Mouse (Mus musculus) gastrocnemius, postnatal 14 days (tissue): ENCODE measurements around the gene Lmcd1. TPM values are rescaled to one million over a fixed set of nuclear protein-coding genes. Genes with fewer than 3 reads are reported as not detected.

ENCODE experiments used
- DNase-seq: peaks from one replicate; pipeline ENCODE4 v3.0.0; 2021; ENCODE audit warnings: mixed read lengths
- intact Hi-C: fragments of 180-260 bp; cut with DNase I; formaldehyde crosslinking; loops from one replicate; pipeline ENCODE4 v1.15.1; 2025; ENCODE audit warnings: low total_unique reads
- total RNA-seq, 2 experiments: library from RNA; stranded (reverse); gene quantifications; 2 replicates each; pipeline ENCODE4 v1.2.3; 2021

Lmcd1 gene
- total RNA-seq, 2 experiments from 2014 or later, result 56.9 to 138 TPM

- DNase-seq, result no peak
- intact Hi-C loops, result no loop called here
These were observed 7.4 kb downstream of the Lmcd1 start for GRCm38 (mm10) chr6:112280945-112281344.

GRCm38 (mm10) chr6:112281935-112282334 lies 8.4 kb downstream of the Lmcd1 start:
- intact Hi-C loops, result no loop called here
- no peak for DNase-seq

GRCm38 (mm10) chr6:112284087-112284486 lies 10.5 kb downstream of the Lmcd1 start:
- intact Hi-C loops, result no loop called here
- no peak for DNase-seq

- intact Hi-C loops, result no loop called here
These were observed 14.1 kb downstream of the Lmcd1 start for GRCm38 (mm10) chr6:112287671-112288070.

GRCm38 (mm10) chr6:112288271-112288670 lies 14.7 kb downstream of the Lmcd1 start:
- intact Hi-C loops, result no loop called here
- DNase-seq, result no peak

More at GRCm38 (mm10) chr6:112287671-112288070, 14.1 kb downstream of the Lmcd1 start:
- DNase-seq, result peak; percentile 17

GRCm38 (mm10) chr6:112291146-112291545 lies 17.6 kb downstream of the Lmcd1 start:
- no peak for DNase-seq
- intact Hi-C loops, result no loop called here

GRCm38 (mm10) chr6:112293320-112293719 lies 19.8 kb downstream of the Lmcd1 start:
- intact Hi-C loops, result no loop called here
- DNase-seq, result no peak

GRCm38 (mm10) chr6:112295269-112295668 lies 21.7 kb downstream of the Lmcd1 start:
- intact Hi-C loops, result no loop called here
- DNase-seq, result no peak

GRCm38 (mm10) chr6:112300146-112300545 lies 26.6 kb downstream of the Lmcd1 start:
- intact Hi-C loops, result no loop called here
- DNase-seq, result no peak

- intact Hi-C loops, result no loop called here
- DNase-seq, result no peak
These were observed 27.1 kb downstream of the Lmcd1 start for GRCm38 (mm10) chr6:112300633-112301032.

- intact Hi-C loops, result no loop called here
- DNase-seq, result no peak
These were observed 28.7 kb downstream of the Lmcd1 start for GRCm38 (mm10) chr6:112302248-112302647.

GRCm38 (mm10) chr6:112302814-112303383 lies 29.3 kb downstream of the Lmcd1 start:
- intact Hi-C loops, result no loop called here
- no peak for DNase-seq

GRCm38 (mm10) chr6:112304751-112305150 lies 31.2 kb downstream of the Lmcd1 start:
- peak; percentile 66 for DNase-seq
- intact Hi-C loops, result no loop called here

GRCm38 (mm10) chr6:112309330-112309938 lies 35.9 kb downstream of the Lmcd1 start:
- intact Hi-C loops, result no loop called here
- DNase-seq, result no peak

GRCm38 (mm10) chr6:112311385-112311784 lies 37.8 kb downstream of the Lmcd1 start:
- DNase-seq, result no peak
- intact Hi-C loops, result no loop called here

- DNase-seq, result no peak
- intact Hi-C loops, result no loop called here
These were observed 45.9 kb downstream of the Lmcd1 start for GRCm38 (mm10) chr6:112319449-112319848.

GRCm38 (mm10) chr6:112320679-112321078 lies 47.1 kb downstream of the Lmcd1 start:
- intact Hi-C loops, result no loop called here
- peak; percentile 34 for DNase-seq

GRCm38 (mm10) chr6:112322916-112323315 lies 49.4 kb downstream of the Lmcd1 start:
- no peak for DNase-seq
- intact Hi-C loops, result no loop called here

- no peak for DNase-seq
- intact Hi-C loops, result no loop called here
These were observed 51.7 kb downstream of the Lmcd1 start for GRCm38 (mm10) chr6:112325213-112325612.

- DNase-seq, result no peak
- intact Hi-C loops, result no loop called here
These were observed 54.2 kb downstream of the Lmcd1 start for GRCm38 (mm10) chr6:112327793-112328192.

- intact Hi-C loops, result no loop called here
- no peak for DNase-seq
These were observed 57.1 kb downstream of the Lmcd1 start for GRCm38 (mm10) chr6:112330520-112331222.
